Mouse (Mus musculus) liver, embryonic 14 days (tissue): ENCODE data around the gene Akr1e1. TPM values are rescaled to one million over a fixed set of nuclear protein-coding genes. Genes with fewer than 3 reads are reported as not detected.

Experiments
- polyA plus RNA-seq: library from polyadenylated mRNA; depleted of rRNA; stranded (reverse); fragments of >200 nt; gene quantifications from 2 replicates; pipeline ENCODE4 v1.2.3, GENCODE M21; 2012; rRNA removed

Akr1e1 gene
- 7.0 and 7.1 TPM in 2 replicates for polyA plus RNA-seq

DNA sequence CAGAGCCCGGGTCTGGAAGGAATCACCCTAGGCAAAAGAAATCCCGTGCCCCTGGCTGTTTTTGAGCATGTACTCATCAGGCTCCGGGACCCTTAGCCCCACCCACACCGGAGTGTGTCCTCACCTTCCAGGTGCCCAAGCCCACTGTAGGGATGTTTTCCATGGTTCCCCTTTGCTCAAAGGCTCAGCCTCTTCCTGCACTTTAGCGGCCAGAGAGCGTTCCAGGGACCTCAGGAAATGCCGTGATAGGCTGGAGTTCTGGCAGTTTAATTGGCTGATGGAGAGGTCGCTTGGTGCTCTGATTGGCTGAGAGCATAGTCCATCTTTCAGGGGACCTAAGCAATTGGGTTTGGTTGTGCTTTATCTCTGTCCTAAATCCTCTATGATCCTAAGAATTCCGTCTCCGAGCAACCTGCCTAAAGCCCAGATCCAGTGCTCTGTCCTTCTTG is at the start of gene Akr1e1:
Gene Akr1e1 (minus strand): TSS at position 214 of the 449 bp plus-strand sequence.

DNA sequence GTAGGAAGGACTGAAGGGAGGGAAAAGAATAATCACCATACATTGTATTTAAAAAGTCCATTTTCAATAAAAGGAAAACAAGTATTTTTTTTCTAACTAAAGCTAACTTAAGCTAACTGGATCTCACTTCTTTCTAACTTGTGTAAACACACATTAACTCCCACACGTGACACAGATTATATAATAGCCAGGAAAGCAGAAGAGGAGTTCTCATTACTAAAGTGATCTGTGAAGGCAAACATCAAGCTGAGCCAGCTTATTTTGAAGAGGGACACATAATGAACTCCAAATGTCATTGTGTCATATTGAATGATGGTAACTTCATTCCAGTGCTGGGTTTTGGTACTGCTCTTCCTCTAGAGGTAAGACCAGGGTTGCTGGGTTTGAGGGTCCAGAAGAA is 35.1 kb downstream of the Akr1e1 start, which contains the start of gene Akr1c21:
Gene Akr1c21 (plus strand): TSS at position 205 of the 400 bp plus-strand sequence.

Other genes with a start within 250 kb of the Akr1e1 start
- gene Akr1c6, start 174.9 kb downstream of the Akr1e1 start, polyA plus RNA-seq: 0.66 and 0.78 TPM in 2 replicates
- gene Akr1c20, start 85.8 kb downstream of the Akr1e1 start, polyA plus RNA-seq: 0.03 and 0.10 TPM in 2 replicates
- 0.02 TPM in 1 of 2 replicates, not detected in the other for gene Akr1c21, start 35.1 kb downstream of the Akr1e1 start, polyA plus RNA-seq